Mouse (Mus musculus) c-Kit-positive CD71-positive TER-119-positive erythroid progenitor cells, embryonic 14.5 days (primary cell): ENCODE data around the gene Wdr83.

Source experiments
- DNase-seq: peaks from one replicate; pipeline ENCODE4 v3.0.0-alpha.2; 2013; ENCODE audit warnings: low spot score

Gene Wdr83

DNA sequence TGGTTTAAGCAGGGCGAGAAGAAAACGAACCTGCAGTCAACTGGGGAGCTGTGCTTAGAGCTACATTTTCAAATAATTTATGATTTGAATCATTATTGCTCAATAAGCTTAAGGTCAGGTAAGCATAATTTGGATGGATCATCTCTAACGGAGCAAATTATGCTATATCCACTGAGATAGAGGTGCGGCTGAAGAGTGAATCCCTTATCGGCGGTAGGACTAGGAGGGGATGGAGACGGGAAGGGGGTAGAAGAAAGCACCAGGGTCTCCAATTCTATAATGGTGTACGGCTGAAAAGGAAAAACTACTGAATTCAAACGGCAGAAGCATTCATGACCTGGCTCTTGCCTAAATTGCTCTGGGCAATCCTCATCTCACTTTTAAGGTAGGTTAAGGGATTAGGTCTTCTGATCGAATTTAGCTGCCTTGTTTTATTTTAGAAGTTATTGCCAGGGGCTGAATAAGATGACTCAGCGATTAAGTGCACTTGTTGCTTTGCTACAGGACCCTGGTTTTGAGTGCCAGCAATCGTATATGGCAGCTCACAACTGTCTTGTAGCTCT, 45.9 kb downstream of the Wdr83 start:
- DNase-seq: peak; percentile 27

DNA sequence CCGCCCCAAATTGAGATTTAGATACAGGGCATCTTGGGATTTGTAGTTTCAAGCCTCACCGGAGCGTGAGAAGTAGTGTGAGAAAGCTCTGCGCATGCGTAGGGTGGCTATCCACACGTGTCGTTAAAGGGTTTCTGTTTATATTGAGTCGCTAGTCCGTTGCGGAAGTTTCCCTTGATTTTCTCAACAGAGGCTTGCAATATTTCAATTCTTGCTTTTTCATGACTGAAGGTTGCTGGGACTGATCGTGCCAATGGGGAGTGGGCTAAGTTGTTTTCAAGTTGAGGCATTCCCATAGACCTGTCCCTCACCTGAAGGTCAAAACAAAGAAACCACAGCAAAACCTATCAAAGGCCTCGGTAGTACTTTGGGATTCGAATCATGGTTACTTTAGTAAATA, 46.3 kb downstream of the Wdr83 start:
- DNase-seq: peak; percentile 80

DNA sequence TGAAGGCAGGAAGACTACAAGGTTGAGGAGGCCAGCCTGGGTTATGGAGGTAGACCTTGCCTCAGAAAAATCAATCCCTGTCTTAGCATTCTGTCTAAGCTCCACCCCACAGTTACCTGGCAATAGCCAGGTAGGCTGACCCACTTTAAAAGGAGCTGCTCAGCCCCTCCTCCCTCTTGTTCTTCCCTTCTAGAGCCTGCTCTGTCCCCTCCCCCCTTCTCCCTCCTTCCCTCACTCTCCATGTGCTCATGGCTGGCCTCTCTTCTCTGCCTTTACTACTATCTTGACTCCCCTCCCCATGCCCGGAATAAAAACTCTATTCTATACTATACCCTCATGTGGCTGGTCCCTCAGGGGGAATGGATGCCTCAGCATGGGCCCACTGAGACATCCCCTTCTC, 47.2 kb downstream of the Wdr83 start:
- no peak for DNase-seq

GRCm38 (mm10) chr8:85032622-85033311, 48.3 kb downstream of the Wdr83 start:
- DNase-seq: no peak

DNA sequence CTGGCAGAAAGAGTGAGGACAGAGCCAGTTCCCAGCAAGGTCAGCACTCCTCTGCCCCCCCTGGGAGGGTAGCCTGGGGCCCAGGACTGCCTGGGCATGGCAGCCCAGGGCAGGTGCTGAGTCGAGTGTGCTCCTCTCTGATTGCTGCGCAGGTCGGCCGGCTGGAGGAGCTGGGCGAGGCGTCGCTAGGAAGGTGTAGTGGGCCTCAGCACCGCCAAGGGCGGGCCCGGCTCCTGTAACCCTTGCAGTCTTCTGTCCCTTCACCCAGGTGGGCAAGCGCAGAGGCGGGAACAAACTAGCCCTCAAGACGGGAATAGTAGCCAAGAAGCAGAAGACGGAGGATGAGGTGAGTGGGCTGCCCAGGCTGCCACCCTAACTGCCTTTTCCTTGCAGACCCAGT, 51.8 kb downstream of the Wdr83 start:
- DNase-seq: no peak

- no peak for DNase-seq
Measured at GRCm38 (mm10) chr8:85027922-85028321, 53.2 kb downstream of the Wdr83 start.

GRCm38 (mm10) chr8:85027516-85027855, 53.6 kb downstream of the Wdr83 start:
- peak; percentile 52 for DNase-seq

GRCm38 (mm10) chr8:85026670-85027515, 54.2 kb downstream of the Wdr83 start, which contains the start of gene Trir:
Gene Trir (plus strand): TSS chr8:85026823.
- peak; percentile 99 for DNase-seq

GRCm38 (mm10) chr8:85025098-85025932, 55.8 kb downstream of the Wdr83 start, which contains the start of gene Asna1:
Gene Asna1 (minus strand): TSS chr8:85025281.
- DNase-seq: peak; percentile 92
